Comparison of ENCODE assay signal across 21 mouse cellular contexts in genomic region chr7:145307636-145308035, GRCm38 (mm10).
"Had no signal": no experiment of that assay in that cellular context is flagged by ENCODE, and none has a peak within 500 bp of the region (broad histone marks: within the 10 kb centered on the region; RNA-seq: fewer than 3 reads in every experiment).

No protein-coding gene starts in this region.

- DNase-seq: gastrocnemius, adult 2 months; gastrocnemius, postnatal 10 days; gastrocnemius, postnatal 25 days; heart, postnatal 4 days; kidney, adult 18-20 months; kidney, adult 8-10 months; kidney, postnatal 10 days; kidney, postnatal 25 days; kidney, postnatal 4 days; liver; liver, embryonic 13.5 days had no signal

- H3K27me3 ChIP-seq: hindbrain, embryonic 12.5 days; intestine, embryonic 15.5 days; limb, embryonic 12.5 days; liver, embryonic 15.5 days had no signal

- H3K4me3 ChIP-seq: gastrocnemius, adult 2 months; heart, embryonic 10.5 days; heart, embryonic 12.5 days; hindbrain, embryonic 10.5 days; hindbrain, embryonic 12.5 days; intestine, embryonic 15.5 days; layer of hippocampus, adult 2 months; left cerebral cortex, adult 2 months; limb, embryonic 10.5 days; limb, embryonic 12.5 days; liver, embryonic 13.5 days; liver, embryonic 15.5 days had no signal

- H3K9me3 ChIP-seq: heart, embryonic 10.5 days; heart, embryonic 12.5 days; hindbrain, embryonic 10.5 days; hindbrain, embryonic 12.5 days; intestine, embryonic 15.5 days; limb, embryonic 10.5 days; limb, embryonic 12.5 days; liver, embryonic 13.5 days; liver, embryonic 15.5 days had no signal

- H3K36me3 ChIP-seq: heart, embryonic 10.5 days; heart, embryonic 12.5 days; hindbrain, embryonic 10.5 days; hindbrain, embryonic 12.5 days; intestine, embryonic 15.5 days; limb, embryonic 10.5 days; limb, embryonic 12.5 days; liver, embryonic 13.5 days; liver, embryonic 15.5 days had no signal
